Mouse (Mus musculus) lung, postnatal 0 days (tissue): ENCODE results near the gene Rgs12. TPM values are rescaled to one million over a fixed set of nuclear protein-coding genes. Genes with fewer than 3 reads are reported as not detected.
A peak's percentile ranks its signal among the peaks of the same experiment; 100 is the strongest.

Experiments used
- ATAC-seq: fragments of 200-750 bp; cut with Nextera tagmentation; 2 replicates; pipeline ENCODE4 v1.8.0; 2017; ENCODE audit warnings: moderate library complexity
- DNase-seq: peaks from one replicate; pipeline ENCODE4 v3.0.0-alpha.2; 2016; ENCODE audit warnings: low spot score
- H3K27ac ChIP-seq: fragments of 300-500 bp; sonication (generic); 2 replicates; pipeline ENCODE4 v1.5.1; 2014; ENCODE audit warnings: antibody characterized with exemption, mild to moderate bottlenecking, low read length, mixed read lengths
- H3K27me3 ChIP-seq: fragments of 300-500 bp; sonication (generic); replicated peaks from 2 replicates; pipeline ENCODE4 v1.6.1; 2014; ENCODE audit warnings: low read length, mixed read lengths; ENCODE audit not compliant: insufficient read depth
- H3K36me3 ChIP-seq: fragments of 300-500 bp; sonication (generic); 2 replicates; pipeline ENCODE4 v1.6.1; 2014; ENCODE audit warnings: low read length, mixed read lengths; ENCODE audit not compliant: insufficient read depth
- H3K4me1 ChIP-seq: fragments of 300-500 bp; sonication (generic); 2 replicates; pipeline ENCODE4 v1.6.1; 2014; ENCODE audit warnings: antibody characterized with exemption, low read depth, low read length, mixed read lengths; ENCODE audit not compliant: insufficient read depth
- H3K4me2 ChIP-seq: fragments of 300-500 bp; sonication (generic); replicated peaks from 2 replicates; pipeline ENCODE4 v1.6.1; 2014; ENCODE audit warnings: low read depth, mild to moderate bottlenecking, low read length, moderate library complexity, mixed read lengths
- H3K4me3 ChIP-seq: fragments of 300-500 bp; sonication (generic); 2 replicates; pipeline ENCODE4 v1.5.1; 2014; ENCODE audit warnings: low read depth, low read length
- H3K9ac ChIP-seq: fragments of 300-500 bp; sonication (generic); replicated peaks from 2 replicates; pipeline ENCODE4 v1.6.1; 2014; ENCODE audit warnings: low read depth, mild to moderate bottlenecking
- H3K9me3 ChIP-seq: fragments of 300-500 bp; sonication (generic); 2 replicates; pipeline ENCODE4 v1.6.1; 2016; ENCODE audit warnings: low read length, mixed read lengths
- CTCF ChIP-seq: IDR thresholded peaks from 2 replicates; pipeline ENCODE4 v1.5.1; 2016; ENCODE audit warnings: antibody characterized with exemption, mild to moderate bottlenecking
- EP300 ChIP-seq: IDR thresholded peaks from 2 replicates; pipeline ENCODE4 v1.6.1; 2016; ENCODE audit warnings: antibody characterized with exemption, mild to moderate bottlenecking, control low read depth
- WGBS: fragments of 180-500 bp; shearing (Covaris S2); extraction: QIAGEN DNeasy Blood & Tissue Kit; methylation state at CpG from one replicate; pipeline ENCODE4 v1.1.7; 2014; 5-methylcytosine and 5-hydroxymethylcytosine counted together
- polyA plus RNA-seq: library from polyadenylated mRNA; unstranded; fragments of >200 nt; fragmentation: Nextera tagmentation; extraction: Ambion mirVana; gene quantifications from 2 replicates; pipeline ENCODE4 v1.2.1, GENCODE M21; 2015

Gene Rgs12
- polyA plus RNA-seq, 1 experiment from 2014 or later, result 45.5 TPM

DNA sequence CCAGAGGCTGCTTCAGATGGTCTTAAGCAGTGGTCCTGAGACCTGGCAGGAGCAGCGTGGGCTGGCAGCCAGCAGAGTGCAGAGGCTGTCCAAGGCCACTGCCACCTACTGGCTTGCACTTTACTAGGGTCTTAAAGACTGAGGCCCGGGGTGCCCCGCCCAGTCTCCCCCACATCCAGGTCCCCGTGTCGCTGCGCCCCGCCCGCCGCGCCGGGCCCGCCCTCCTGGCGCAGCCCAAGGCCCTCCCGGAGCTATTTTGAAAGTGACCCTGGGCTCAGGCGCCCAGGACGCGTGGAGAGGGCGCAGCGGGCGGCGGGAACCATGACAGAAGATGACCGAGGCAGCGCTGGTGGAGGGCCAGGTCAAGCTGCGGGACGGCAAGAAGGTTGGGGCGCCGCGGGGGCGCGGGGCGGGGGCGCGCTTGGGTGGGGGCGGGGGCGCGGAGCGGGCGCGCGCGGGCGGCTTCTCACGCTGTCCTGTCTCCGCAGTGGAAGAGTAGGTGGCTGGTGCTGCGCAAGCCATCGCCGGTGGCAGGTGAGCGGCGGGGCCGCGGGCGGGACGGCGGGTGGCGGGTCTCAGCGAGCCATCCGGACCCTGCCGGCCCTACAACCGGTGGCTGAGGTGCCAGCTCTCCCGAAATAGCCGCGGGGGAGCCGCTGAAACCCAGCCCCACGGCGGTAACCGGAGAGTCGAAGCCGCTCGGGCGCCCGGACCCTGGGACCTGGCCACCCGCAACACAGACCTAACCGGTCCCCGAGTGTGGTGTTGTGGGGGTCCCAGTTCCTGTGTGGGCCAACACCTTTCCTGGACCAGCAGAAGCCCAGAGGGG lies 107.6 kb downstream of the Rgs12 start, which contains the start of gene Dok7:
TSS of gene Dok7 (plus strand) at position 163 of the 829 bp plus-strand sequence.
- H3K4me3 ChIP-seq, result peak within 1 kb of the TSS; percentile 54
- H3K4me1 ChIP-seq, result peaks cover 4% of the 10 kb centered on the region; the same call in 1 of the 2 replicates
- H3K36me3 ChIP-seq, result no peaks in the 10 kb centered on the region
- peak; percentile 48 for TF ChIP-seq CTCF
- TF ChIP-seq EP300, result no peak
- peak within 1 kb of the TSS; percentile 29; the same call in 1 of the 2 replicates for H3K9ac ChIP-seq
- H3K27me3 ChIP-seq, result peaks cover 10% of the 10 kb centered on the region; the same call in 1 of the 2 replicates
- no peaks in the 10 kb centered on the region for H3K9me3 ChIP-seq
- ATAC-seq (peak; percentile 72), DNase-seq (peak; percentile 55)
- no peak within 1 kb of the TSS for H3K27ac ChIP-seq
- under 1% methylated on average over 47 of the region's 74 CpGs for WGBS
- peak within 1 kb of the TSS; percentile 98 for H3K4me2 ChIP-seq

GRCm38 (mm10) chr5:35057582-35057981 lies 108.3 kb downstream of the Rgs12 start:
- H3K27me3 ChIP-seq, result peaks cover 10% of the 10 kb centered on the region; the same call in 1 of the 2 replicates
- ATAC-seq (no peak), DNase-seq (no peak)
- no peaks in the 10 kb centered on the region for H3K9me3 ChIP-seq
- peak overlapping the region; percentile 98 for H3K4me2 ChIP-seq
- H3K36me3 ChIP-seq, result no peaks in the 10 kb centered on the region
- peak overlapping the region; percentile 54; the same call in 1 of the 2 replicates for H3K4me3 ChIP-seq
- 25% methylated on average over 4 of the region's 4 CpGs for WGBS
- H3K4me1 ChIP-seq, result peaks cover 4% of the 10 kb centered on the region; the same call in 1 of the 2 replicates
- TF ChIP-seq CTCF, result no peak
- TF ChIP-seq EP300, result no peak
- no peak overlapping the region for H3K9ac ChIP-seq
- no peak overlapping the region for H3K27ac ChIP-seq

DNA sequence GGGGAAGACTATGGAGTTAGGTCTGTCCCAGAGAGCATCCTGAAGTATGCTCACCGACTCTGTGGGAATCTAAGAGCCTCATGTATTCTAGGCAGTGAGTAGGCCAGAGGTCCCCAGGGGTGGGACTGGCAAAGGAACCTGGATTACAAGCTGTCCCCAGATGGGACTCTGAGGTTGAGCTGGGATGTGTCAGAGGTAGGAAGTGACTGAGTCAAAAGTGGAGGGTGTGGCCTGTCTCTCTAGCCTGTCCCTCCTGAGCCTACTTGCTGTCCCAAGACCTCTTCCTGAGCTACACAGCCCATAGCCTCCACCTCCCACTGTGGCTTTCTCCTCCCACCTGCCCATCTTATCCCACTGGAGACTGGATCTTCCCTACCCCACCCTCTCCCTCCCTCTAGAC lies 109.0 kb downstream of the Rgs12 start:
- no peaks in the 10 kb centered on the region for H3K9me3 ChIP-seq
- no peak overlapping the region for H3K4me3 ChIP-seq
- H3K4me2 ChIP-seq, result no peak overlapping the region
- peaks cover 4% of the 10 kb centered on the region; the same call in 1 of the 2 replicates for H3K4me1 ChIP-seq
- no peak for ATAC-seq
- peaks cover 10% of the 10 kb centered on the region; the same call in 1 of the 2 replicates for H3K27me3 ChIP-seq
- WGBS, result 45% methylated on average over 1 of the region's 1 CpGs
- H3K27ac ChIP-seq, result no peak overlapping the region
- no peaks in the 10 kb centered on the region for H3K36me3 ChIP-seq
- H3K9ac ChIP-seq, result no peak overlapping the region
- no peak for DNase-seq
- no peak for TF ChIP-seq CTCF
- no peak for TF ChIP-seq EP300

- H3K4me1 ChIP-seq, result peaks cover 4% of the 10 kb centered on the region; the same call in 1 of the 2 replicates
- H3K9ac ChIP-seq, result no peak overlapping the region
- no peaks in the 10 kb centered on the region for H3K36me3 ChIP-seq
- TF ChIP-seq CTCF (no peak), EP300 (no peak)
- H3K27me3 ChIP-seq, result peaks cover 10% of the 10 kb centered on the region; the same call in 1 of the 2 replicates
- WGBS, result 78% methylated on average over 3 of the region's 3 CpGs
- DNase-seq (no peak), ATAC-seq (no peak)
- H3K27ac ChIP-seq, result no peak overlapping the region
- no peaks in the 10 kb centered on the region for H3K9me3 ChIP-seq
- H3K4me2 ChIP-seq, result no peak overlapping the region
- no peak overlapping the region for H3K4me3 ChIP-seq
Observed at GRCm38 (mm10) chr5:35060098-35060497, 110.9 kb downstream of the Rgs12 start.

GRCm38 (mm10) chr5:35069841-35070240 lies 120.6 kb downstream of the Rgs12 start:
- Histone ChIP-seq H3K4me3 (no peak overlapping the region), H3K9me3 (no peaks in the 10 kb centered on the region), H3K4me1 (no peaks in the 10 kb centered on the region), H3K27ac (no peak overlapping the region), H3K27me3 (no peaks in the 10 kb centered on the region), H3K4me2 (no peak overlapping the region), H3K9ac (no peak overlapping the region), H3K36me3 (no peaks in the 10 kb centered on the region)
- WGBS, result 88% methylated on average over 2 of the region's 2 CpGs
- no peak for ATAC-seq
- no peak for DNase-seq
- TF ChIP-seq EP300, result no peak
- no peak for TF ChIP-seq CTCF

DNA sequence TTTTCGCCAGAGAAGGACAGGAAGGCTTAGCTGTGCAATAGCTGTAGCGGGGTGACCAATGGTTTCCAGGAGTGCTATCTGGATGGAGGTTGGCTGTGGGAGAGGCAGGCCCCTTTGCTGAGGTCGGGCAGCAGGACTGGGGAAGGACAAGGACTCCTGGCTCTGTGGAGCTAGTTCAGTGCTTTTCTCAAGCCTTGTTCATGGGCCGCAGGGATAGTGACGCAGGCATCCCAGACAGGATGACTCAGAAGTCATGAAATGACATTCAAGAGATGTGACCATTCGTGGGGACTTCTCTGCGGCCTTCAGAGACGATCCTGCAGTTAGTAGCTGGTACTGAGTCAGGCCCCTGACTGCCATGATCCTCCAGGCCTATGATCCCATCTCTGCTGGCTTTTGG lies 121.1 kb downstream of the Rgs12 start:
- Histone ChIP-seq H3K9me3 (no peaks in the 10 kb centered on the region), H3K4me3 (no peak overlapping the region), H3K9ac (no peak overlapping the region), H3K4me2 (no peak overlapping the region), H3K4me1 (no peaks in the 10 kb centered on the region), H3K36me3 (no peaks in the 10 kb centered on the region), H3K27ac (no peak overlapping the region), H3K27me3 (no peaks in the 10 kb centered on the region)
- DNase-seq, result no peak
- ATAC-seq, result no peak
- TF ChIP-seq EP300 (no peak), CTCF (no peak)
- 78% methylated on average over 8 of the region's 8 CpGs for WGBS
